Mouse (Mus musculus) lung, embryonic 16.5 days (tissue): ENCODE measurements around the gene Gm14214. TPM values are rescaled to one million over a fixed set of nuclear protein-coding genes. Genes with fewer than 3 reads are reported as not detected.

Experiments
- ATAC-seq: fragments of 200-750 bp; cut with Nextera tagmentation; 2 replicates; pipeline ENCODE4 v1.8.0; 2017; ENCODE audit warnings: low read depth, mild to moderate bottlenecking, moderate library complexity
- H3K27ac ChIP-seq: fragments of 300-500 bp; sonication (generic); 2 replicates; pipeline ENCODE4 v1.5.1; 2014; ENCODE audit warnings: mild to moderate bottlenecking, control low read depth, low read length
- H3K27me3 ChIP-seq: fragments of 300-500 bp; sonication (generic); 2 replicates; pipeline ENCODE4 v1.6.1; 2014; ENCODE audit warnings: low read depth, low read length, mixed read lengths; ENCODE audit not compliant: control insufficient read depth, insufficient read depth
- H3K36me3 ChIP-seq: fragments of 300-500 bp; sonication (generic); 2 replicates; pipeline ENCODE4 v1.6.1; 2014; ENCODE audit warnings: low read length; ENCODE audit not compliant: control insufficient read depth, insufficient read depth
- H3K4me1 ChIP-seq: fragments of 300-500 bp; sonication (generic); replicated peaks from 2 replicates; pipeline ENCODE4 v1.6.1; 2014; ENCODE audit warnings: low read length, mixed read lengths; ENCODE audit not compliant: control insufficient read depth, insufficient read depth
- H3K4me2 ChIP-seq: fragments of 300-500 bp; sonication (generic); 2 replicates; pipeline ENCODE4 v1.6.1; 2014; ENCODE audit warnings: low read depth, low read length, control low read depth
- H3K4me3 ChIP-seq: fragments of 300-500 bp; sonication (generic); 2 replicates; pipeline ENCODE4 v1.5.1; 2014; ENCODE audit warnings: mild to moderate bottlenecking, low read length, control low read depth
- H3K9ac ChIP-seq: fragments of 300-500 bp; sonication (generic); 2 replicates; pipeline ENCODE4 v1.6.1; 2014; ENCODE audit warnings: low read length, control low read depth
- H3K9me3 ChIP-seq: fragments of 300-500 bp; sonication (generic); 2 replicates; pipeline ENCODE4 v1.6.1; 2016; ENCODE audit warnings: low read length; ENCODE audit not compliant: control insufficient read depth
- WGBS: fragments of 180-500 bp; shearing (Covaris S2); extraction: QIAGEN DNeasy Blood & Tissue Kit; methylation state at CpG from one replicate; pipeline ENCODE4 v1.1.7; 2014; 5-methylcytosine and 5-hydroxymethylcytosine counted together
- polyA plus RNA-seq: library from polyadenylated mRNA; unstranded; fragments of >200 nt; fragmentation: Nextera tagmentation; extraction: Ambion mirVana; gene quantifications from 2 replicates; pipeline ENCODE4 v1.2.1, GENCODE M21; 2015

Gm14214 gene
- polyA plus RNA-seq, 1 experiment from 2014 or later = not detected

- H3K4me1 ChIP-seq = peaks cover 28% of the 10 kb centered on the region
- H3K27ac ChIP-seq = peak overlapping the region; percentile 99
- peak; percentile 45 for ATAC-seq
- H3K4me3 ChIP-seq = peak overlapping the region; percentile 83
- no peaks in the 10 kb centered on the region for H3K36me3 ChIP-seq
- peak overlapping the region; percentile 98 for H3K9ac ChIP-seq
- H3K9me3 ChIP-seq = no peaks in the 10 kb centered on the region
- WGBS = under 1% methylated on average over 54 of the region's 67 CpGs
- H3K27me3 ChIP-seq = no peaks in the 10 kb centered on the region
- peak overlapping the region; percentile 74 for H3K4me2 ChIP-seq
Measured at GRCm38 (mm10) chr2:154791661-154792642, 22.1 kb upstream of the Gm14214 start.

- WGBS = under 1% methylated on average over 63 of the region's 89 CpGs
- peak within 1 kb of the TSS; percentile 99 for H3K27ac ChIP-seq
- H3K36me3 ChIP-seq = no peaks in the 10 kb centered on the region
- H3K9ac ChIP-seq = peak within 1 kb of the TSS; percentile 98
- peak within 1 kb of the TSS; percentile 83 for H3K4me3 ChIP-seq
- peak within 1 kb of the TSS; percentile 74 for H3K4me2 ChIP-seq
- no peaks in the 10 kb centered on the region for H3K27me3 ChIP-seq
- peak; percentile 97 for ATAC-seq
- no peaks in the 10 kb centered on the region for H3K9me3 ChIP-seq
- peaks cover 26% of the 10 kb centered on the region for H3K4me1 ChIP-seq
Measured at GRCm38 (mm10) chr2:154790656-154791483, 21.0 kb upstream of the Gm14214 start, which contains the start of the genes Raly and a. Gene Raly, plus strand, starts transcription at chr2:154791096. Gene a, plus strand, starts transcription at chr2:154791402.

GRCm38 (mm10) chr2:154789977-154790655 lies 20.3 kb upstream of the Gm14214 start:
- WGBS = 5% methylated on average over 14 of the region's 14 CpGs

GRCm38 (mm10) chr2:154789381-154789780 lies 19.6 kb upstream of the Gm14214 start:
- no peak overlapping the region for H3K4me3 ChIP-seq
- no peak overlapping the region for H3K27ac ChIP-seq
- no peak for ATAC-seq
- no peaks in the 10 kb centered on the region for H3K9me3 ChIP-seq
- H3K36me3 ChIP-seq = no peaks in the 10 kb centered on the region
- H3K4me1 ChIP-seq = peaks cover 19% of the 10 kb centered on the region
- no peak overlapping the region for H3K9ac ChIP-seq
- H3K27me3 ChIP-seq = no peaks in the 10 kb centered on the region
- H3K4me2 ChIP-seq = no peak overlapping the region
- 54% methylated on average over 6 of the region's 6 CpGs for WGBS

More at GRCm38 (mm10) chr2:154789977-154790655, 20.3 kb upstream of the Gm14214 start:
- H3K27me3 ChIP-seq = no peaks in the 10 kb centered on the region
- H3K4me2 ChIP-seq = peak overlapping the region; percentile 60
- no peaks in the 10 kb centered on the region for H3K36me3 ChIP-seq
- ATAC-seq = no peak
- no peaks in the 10 kb centered on the region for H3K9me3 ChIP-seq
- peaks cover 22% of the 10 kb centered on the region for H3K4me1 ChIP-seq
- H3K4me3 ChIP-seq = peak overlapping the region; percentile 83
- 0 out of 2 replicates have a peak overlapping the region, but pooled peaks have one; percentile 15 for H3K27ac ChIP-seq
- peak overlapping the region; percentile 53 for H3K9ac ChIP-seq

- Histone ChIP-seq H3K4me2 (no peak overlapping the region), H3K36me3 (no peaks in the 10 kb centered on the region), H3K9me3 (no peaks in the 10 kb centered on the region), H3K4me1 (peaks cover 4% of the 10 kb centered on the region), H3K9ac (no peak overlapping the region), H3K27ac (no peak overlapping the region), H3K4me3 (no peak overlapping the region), H3K27me3 (no peaks in the 10 kb centered on the region)
- WGBS = 62% methylated on average over 11 of the region's 11 CpGs
- no peak for ATAC-seq
Measured at GRCm38 (mm10) chr2:154786776-154787175, 16.9 kb upstream of the Gm14214 start.

GRCm38 (mm10) chr2:154786187-154786586 lies 16.4 kb upstream of the Gm14214 start:
- no peak overlapping the region for H3K27ac ChIP-seq
- no peak overlapping the region for H3K4me2 ChIP-seq
- no peaks in the 10 kb centered on the region for H3K27me3 ChIP-seq
- H3K9me3 ChIP-seq = no peaks in the 10 kb centered on the region
- peaks cover 4% of the 10 kb centered on the region for H3K4me1 ChIP-seq
- no peak for ATAC-seq
- H3K36me3 ChIP-seq = no peaks in the 10 kb centered on the region
- WGBS = 55% methylated on average over 3 of the region's 3 CpGs
- H3K9ac ChIP-seq = no peak overlapping the region
- no peak overlapping the region for H3K4me3 ChIP-seq

- no peak for ATAC-seq
- Histone ChIP-seq H3K4me2 (no peak overlapping the region), H3K9ac (no peak overlapping the region), H3K27me3 (no peaks in the 10 kb centered on the region), H3K27ac (no peak overlapping the region), H3K4me3 (no peak overlapping the region), H3K9me3 (no peaks in the 10 kb centered on the region), H3K4me1 (peaks cover 4% of the 10 kb centered on the region), H3K36me3 (no peaks in the 10 kb centered on the region)
- 60% methylated on average over 3 of the region's 3 CpGs for WGBS
Measured at GRCm38 (mm10) chr2:154785284-154785683, 15.5 kb upstream of the Gm14214 start.

- Histone ChIP-seq H3K4me3 (no peak overlapping the region), H3K9ac (no peak overlapping the region), H3K4me2 (no peak overlapping the region), H3K4me1 (no peaks in the 10 kb centered on the region), H3K27me3 (no peaks in the 10 kb centered on the region), H3K27ac (no peak overlapping the region), H3K9me3 (no peaks in the 10 kb centered on the region), H3K36me3 (no peaks in the 10 kb centered on the region)
- no peak for ATAC-seq
- WGBS = 72% methylated on average over 17 of the region's 17 CpGs
Measured at GRCm38 (mm10) chr2:154782856-154783650, 13.2 kb upstream of the Gm14214 start.
